Mouse (Mus musculus) C2C12 (cell line): ENCODE data around the gene Abca7.

Source experiments
- CEBPB ChIP-seq: IDR thresholded peaks from one replicate; pipeline ENCODE4 v1.6.1; 2011; ENCODE audit warnings: low read depth, mild to moderate bottlenecking, control low read depth, moderate library complexity
- CTCF ChIP-seq: IDR thresholded peaks from one replicate; pipeline ENCODE4 v1.5.1; 2011; ENCODE audit not compliant: control insufficient read depth, insufficient read depth, insufficient read length
- FOSL1 ChIP-seq: IDR thresholded peaks from one replicate; pipeline ENCODE4 v1.8.0; 2011; ENCODE audit warnings: mild to moderate bottlenecking, low read length; ENCODE audit not compliant: poor library complexity, insufficient read depth, severe bottlenecking
- MAX ChIP-seq: IDR thresholded peaks from one replicate; pipeline ENCODE4 v1.6.1; 2011; ENCODE audit warnings: mild to moderate bottlenecking, control low read depth
- MYOD1 ChIP-seq: IDR thresholded peaks from one replicate; pipeline ENCODE4 v1.6.1; 2011; ENCODE audit warnings: low read depth; ENCODE audit not compliant: control insufficient read depth, insufficient read length
- MYOG ChIP-seq: IDR thresholded peaks from one replicate; pipeline ENCODE4 v1.6.1; 2011; ENCODE audit not compliant: control insufficient read depth, insufficient read length; ENCODE audit errors: extremely low read depth
- USF1 ChIP-seq: IDR thresholded peaks from one replicate; pipeline ENCODE4 v1.6.1; 2011; ENCODE audit warnings: low read depth, mild to moderate bottlenecking, control low read depth, moderate library complexity

- TF ChIP-seq CTCF, result no peak
- no peak for TF ChIP-seq USF1
- no peak for TF ChIP-seq MYOG
- no peak for TF ChIP-seq MAX
- no peak for TF ChIP-seq CEBPB
- no peak for TF ChIP-seq MYOD1
- no peak for TF ChIP-seq FOSL1
These were observed 5.7 kb downstream of the Abca7 start for GRCm38 (mm10) chr10:80001945-80002344.
